Mouse (Mus musculus) A20 (cell line): ENCODE measurements around the gene Ttll7.
A peak's percentile ranks its signal among the peaks of the same experiment; 100 is the strongest.

Source experiments
- DNase-seq: peaks from one replicate; pipeline ENCODE4 v3.0.0-alpha.2; 2011; ENCODE audit warnings: low read depth, low spot score

Gene Ttll7

DNA sequence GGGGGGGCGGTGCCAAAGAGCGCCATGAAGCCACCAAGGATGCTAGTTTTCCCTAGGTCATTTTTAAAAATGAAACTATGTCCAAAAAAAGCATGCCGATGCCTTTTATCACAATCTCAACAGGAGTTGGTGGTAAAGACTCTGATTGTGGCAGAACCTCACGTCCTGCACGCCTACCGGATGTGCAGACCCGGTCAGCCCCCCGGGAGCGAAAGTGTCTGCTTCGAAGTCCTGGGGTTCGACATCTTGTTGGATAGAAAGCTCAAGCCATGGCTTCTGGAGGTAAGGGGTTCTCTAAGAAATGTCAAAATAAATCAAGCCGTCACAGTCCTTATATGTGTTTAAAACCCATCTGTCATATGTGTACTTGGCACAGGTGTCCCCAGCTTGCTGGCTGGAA, 60.9 kb downstream of the Ttll7 start:
- no peak for DNase-seq

DNA sequence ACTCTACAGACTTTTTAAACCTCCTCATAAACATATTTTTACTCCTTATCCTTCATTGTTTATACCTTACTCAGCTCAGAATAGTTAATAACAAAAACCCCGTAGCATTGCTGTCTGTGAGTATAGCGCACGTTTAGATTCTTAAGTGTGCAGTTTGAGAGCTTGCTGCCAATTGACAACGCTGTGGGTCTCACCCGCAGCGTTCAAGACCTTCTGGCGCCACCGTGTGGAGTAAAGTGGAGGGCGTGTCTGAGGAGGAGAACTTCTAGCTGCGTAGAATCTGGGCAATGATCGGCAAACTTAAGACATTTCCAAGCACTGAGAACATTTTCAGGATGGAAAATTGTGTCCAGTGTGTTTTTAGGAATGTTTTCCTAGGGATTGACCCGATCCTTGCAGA, 62.6 kb downstream of the Ttll7 start:
- peak; percentile 75 for DNase-seq

DNA sequence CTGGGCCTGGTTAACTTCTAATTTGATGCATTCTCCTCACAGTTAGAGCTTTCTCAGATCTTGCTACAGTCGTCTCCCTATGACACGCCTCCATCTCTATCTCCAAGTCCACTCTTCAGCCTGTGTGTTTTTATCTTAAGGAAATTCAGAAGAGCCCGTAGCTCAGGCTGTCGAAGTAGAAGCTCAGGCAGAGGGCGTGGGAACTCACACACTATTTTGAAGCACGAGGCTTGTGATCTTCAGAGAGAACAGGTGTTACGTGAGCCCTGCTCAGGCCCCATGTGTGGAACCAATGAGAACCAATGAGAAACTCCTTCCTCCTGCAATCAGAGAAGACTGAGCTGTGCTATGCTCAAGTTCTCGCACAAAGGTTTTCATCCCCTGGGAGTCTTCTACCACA, 65.7 kb downstream of the Ttll7 start:
- DNase-seq: no peak

DNA sequence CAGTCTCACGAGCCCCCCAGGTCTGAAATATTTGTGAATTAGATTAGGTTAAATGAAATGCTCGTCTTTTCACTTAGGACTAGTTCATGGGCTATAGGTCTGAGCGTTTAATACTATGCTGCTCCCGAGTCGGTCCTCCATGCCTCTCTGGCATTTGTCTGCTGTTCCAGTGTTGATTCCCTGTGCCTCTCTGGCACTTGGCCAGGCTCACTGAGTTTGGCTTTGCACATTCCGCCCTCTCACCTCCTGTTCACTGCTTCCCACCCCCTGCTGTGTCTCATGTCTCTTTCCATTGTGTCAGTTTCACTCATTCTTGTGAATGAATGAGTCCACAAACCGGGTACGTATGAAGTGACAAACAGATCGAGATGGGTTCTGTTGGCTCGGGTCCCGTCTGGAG, 66.2 kb downstream of the Ttll7 start:
- DNase-seq: no peak

DNA sequence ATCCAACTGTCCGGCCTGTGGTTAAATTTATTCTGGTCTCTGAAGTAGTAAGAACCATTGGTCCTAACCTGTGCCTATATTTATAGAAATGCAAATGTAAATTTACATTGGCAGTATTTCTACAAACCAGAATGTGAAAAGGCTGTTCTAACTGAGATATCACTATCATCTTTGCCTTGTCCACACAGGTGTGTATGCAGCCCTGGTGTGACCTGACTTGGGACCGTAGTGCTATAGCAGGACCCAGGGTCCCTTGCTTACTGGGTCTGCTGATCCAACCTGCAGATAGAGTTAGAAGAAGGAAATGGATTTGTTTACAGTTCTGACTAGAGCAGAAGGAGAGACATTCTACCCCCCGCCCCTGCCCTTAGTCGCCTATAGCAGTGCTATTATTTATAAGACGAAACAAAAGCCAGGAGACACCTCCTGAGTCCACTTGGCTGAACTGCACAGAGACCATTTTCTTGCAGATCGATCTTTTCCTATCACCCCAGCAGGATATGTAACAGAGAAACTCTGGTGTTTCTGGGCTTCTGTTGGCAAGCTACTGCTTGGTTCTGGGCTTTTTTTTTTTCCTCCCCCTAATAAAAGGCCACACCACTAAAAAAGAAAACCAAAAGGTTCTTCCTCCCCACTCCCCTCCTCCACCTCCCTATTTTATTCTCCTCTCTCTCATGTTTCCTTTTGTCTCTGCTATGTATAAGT, 75.3 kb downstream of the Ttll7 start:
- DNase-seq: no peak

DNA sequence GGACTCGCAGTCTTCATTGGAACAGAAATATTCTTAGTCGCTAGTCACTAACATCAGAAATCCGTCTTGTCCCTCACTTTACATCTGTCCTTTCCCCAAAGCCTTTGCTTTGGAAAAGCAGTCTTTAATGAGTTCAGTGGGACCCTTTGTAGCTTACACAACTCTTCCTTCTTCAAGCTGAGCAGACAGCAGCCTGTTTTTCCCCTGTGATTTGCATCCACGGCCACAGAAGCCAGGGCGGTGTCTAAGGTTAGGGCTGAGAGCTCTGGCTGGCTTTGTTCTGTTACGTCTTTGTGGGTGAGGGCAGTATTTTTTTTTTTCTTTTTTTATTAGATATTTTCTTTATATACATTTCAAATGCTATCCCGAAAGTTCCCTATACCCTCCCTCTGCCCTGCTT, 76.0 kb downstream of the Ttll7 start:
- no peak for DNase-seq

DNA sequence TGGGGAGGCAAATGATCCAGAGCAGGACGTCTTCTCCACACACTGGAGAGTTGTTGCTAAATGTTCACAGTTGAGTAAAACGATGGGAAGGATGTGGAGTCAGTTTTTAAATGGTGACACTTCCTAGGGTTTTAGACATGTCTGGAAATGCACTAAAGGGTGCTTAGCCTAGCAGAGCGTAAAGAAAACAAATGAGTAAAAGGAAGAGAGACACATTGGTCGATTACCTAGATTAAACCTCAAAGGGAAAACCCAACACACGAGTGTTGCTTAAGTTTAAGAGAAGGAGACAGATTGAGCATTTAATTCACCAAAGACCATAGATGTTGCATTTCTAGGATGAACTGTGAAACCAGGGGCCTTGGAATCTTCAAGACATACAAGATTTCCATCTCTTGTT, 76.8 kb downstream of the Ttll7 start:
- DNase-seq: no peak

DNA sequence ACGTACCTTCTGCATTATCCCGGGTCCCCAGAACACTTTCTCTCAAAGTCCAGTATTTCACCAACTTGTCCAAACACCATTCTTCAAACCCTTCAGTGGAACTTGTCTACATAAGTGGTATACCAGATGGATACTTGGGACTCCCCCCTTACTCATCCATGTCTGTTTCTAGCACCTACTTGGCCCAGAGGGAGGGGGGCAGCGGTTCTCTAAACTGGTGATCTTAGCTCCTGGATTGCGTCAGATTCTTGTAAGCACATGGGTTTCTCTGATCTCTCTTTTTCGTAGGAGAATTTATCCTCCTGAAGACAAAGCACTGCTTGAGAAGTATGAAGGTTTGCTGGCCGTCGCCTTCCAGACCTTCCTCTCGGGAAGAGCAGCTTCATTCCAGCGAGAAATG, 79.0 kb downstream of the Ttll7 start:
- no peak for DNase-seq

DNA sequence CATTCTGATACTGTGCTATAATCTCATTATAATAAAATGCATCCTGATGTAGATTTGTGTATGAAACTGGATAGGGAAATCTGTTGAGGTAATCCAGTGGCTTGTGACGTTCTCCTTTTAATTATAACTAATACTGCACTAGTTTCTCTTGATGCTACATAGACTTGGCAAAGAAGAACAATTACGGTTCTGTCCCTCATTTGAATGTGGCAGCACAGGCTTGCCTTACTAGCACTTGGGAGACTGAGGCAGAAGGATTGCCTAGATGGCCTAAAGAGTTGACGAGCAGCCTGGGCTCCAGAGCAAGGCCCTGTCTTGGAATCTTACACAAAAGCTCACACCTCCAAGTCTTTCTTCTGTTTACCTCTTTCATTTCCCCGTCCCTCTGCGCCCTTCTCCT, 80.3 kb downstream of the Ttll7 start:
- DNase-seq: no peak

DNA sequence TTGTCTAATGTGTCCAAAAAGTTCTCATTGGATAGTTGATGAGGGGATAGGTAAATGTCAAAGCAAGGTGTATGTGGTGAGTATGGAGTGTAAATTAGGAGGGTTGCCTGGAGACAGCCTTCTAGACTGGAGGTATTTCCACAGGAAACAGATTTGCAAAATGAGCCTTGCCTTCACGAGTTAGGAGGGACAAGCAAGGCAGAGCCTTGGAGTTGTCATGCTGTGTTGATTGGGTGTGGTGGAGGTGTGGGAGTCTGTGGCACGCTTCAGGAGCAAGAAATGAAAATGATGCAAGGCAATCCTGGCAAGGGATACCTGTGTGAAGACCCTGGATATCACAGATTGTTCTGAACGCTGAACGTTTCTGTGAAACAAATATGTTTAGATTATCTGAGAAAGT, 84.7 kb downstream of the Ttll7 start:
- DNase-seq: no peak

DNA sequence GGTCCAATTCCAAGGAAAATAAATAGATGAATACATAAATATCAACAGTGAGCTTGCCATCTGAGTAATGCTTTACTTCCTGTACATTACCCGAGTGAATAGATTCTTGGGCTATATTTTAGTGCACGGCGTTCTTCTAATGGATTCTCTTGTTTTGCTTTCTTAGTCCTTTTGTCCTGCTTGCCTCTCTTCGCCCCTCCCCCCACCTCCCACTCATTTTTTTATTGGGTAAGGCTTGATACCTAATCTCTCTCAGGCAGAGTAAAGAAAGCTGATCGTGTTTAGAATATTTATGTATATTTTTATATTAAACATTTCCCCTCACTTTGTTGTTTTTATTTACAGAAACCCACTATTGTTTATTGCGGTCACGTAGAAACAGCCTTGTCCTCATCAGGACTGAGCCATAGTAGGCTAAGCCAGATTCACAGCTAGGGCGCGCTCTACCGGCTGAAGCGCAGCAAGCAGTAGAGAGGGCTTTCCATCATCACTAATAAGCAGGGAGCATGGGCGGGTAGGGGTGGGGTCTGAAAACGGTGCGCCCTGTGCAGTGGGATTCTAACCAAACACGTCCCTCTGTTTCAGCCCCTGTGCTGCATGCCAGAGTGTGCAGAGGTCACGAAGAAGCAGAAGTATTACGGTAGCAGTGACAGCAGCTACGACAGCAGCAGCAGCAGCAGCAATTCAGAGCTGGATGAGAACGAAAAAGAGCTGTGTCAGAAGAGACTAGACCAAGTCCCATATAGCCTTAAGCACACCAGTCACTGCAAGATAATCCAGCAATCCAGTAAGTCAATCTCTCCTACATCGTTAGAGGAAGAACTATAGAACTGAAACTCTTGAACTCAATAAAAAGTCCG, 87.5 kb downstream of the Ttll7 start:
- no peak for DNase-seq

DNA sequence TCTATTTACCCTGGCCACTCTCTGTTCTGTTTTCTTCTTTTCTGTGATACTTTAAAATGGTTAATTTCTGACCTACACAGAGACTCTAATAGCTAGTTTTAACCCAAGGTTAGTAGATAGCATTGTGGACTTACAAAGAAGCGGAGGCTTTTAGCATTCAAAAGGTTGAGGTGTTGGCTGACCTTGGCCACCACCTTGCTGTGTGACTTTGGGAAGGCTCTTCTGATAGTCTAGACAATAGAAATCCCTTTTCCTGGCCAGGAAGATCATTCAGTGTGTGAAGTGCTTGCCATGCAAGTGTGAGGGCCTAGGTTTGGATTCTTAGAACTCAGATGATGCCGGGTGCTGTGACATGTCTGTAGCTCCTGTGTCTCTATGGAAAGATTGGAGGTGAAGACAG, 90.9 kb downstream of the Ttll7 start:
- no peak for DNase-seq

DNA sequence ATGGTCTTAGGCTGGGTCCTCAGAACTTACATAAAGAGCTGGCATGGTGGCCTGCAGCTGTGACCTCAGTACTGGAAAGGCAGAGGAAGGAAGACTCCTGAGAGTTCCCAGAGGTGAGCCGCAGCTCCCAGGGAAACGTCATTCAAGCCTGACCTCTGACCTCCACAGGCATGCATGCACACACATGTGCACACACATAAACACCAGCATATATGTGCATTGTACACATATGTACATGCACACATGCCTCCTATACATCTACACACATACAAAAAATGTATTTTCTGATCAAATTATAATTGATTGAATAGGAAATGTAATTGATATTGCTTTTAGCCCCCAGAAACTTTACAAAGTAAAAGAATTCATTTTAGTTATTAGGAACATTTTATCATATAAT, 93.2 kb downstream of the Ttll7 start:
- no peak for DNase-seq

DNA sequence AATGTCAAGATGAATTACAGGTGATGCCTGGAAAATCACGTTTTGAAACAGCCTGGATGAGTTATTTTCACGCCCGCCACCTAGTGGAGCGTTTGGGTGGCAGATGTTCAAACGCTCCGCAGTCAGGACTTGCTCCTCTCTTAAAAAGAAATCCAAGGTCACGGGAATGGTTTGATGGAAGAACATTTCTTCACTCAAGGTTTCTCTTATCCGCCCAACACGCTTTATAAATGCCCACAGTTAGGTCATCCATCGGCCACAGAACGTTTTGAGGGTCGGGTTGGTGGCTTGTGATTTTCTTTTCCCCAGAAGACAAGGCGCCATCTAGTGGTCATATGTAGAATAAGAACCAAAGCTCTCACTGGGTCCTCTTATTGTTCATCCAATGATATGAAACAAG, 93.7 kb downstream of the Ttll7 start:
- peak; percentile 83 for DNase-seq

DNA sequence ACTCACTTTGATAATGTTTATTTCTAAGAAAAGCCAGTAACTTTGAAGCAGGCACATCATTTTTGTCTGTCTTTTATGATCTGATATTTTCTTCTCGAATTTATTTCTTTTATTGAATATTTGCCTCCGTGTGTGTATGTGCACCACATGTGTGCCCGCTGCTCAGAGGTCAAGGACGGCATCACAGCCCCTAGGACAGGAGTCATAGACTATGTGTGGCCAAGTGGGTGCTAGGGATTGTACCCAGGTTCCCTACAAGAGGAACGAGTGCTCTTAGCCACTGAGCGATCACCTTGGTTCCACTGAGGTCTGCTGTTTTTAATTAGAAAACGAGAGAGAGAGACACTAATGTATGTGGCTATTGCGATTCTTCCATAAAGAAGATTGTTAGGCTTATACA, 94.5 kb downstream of the Ttll7 start:
- DNase-seq: no peak

DNA sequence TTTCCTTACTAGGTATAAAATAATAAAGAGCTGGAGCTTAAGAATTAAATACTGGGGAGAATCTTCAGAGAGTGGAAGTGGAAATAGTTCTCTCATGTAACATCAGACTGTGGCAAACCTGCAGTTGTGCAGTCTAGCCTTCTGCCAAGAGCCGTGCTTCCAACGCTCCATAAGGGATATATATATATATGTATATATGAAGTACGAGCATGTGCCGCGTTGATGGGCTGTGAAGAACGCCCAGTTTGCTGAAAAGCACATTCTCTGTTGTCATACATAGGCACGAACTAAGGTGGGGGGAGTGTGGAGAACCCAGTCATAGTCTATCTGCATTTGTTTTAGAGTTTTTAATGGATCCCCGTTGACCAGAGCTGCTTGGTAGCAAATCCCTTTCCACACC, 104.6 kb downstream of the Ttll7 start:
- no peak for DNase-seq

DNA sequence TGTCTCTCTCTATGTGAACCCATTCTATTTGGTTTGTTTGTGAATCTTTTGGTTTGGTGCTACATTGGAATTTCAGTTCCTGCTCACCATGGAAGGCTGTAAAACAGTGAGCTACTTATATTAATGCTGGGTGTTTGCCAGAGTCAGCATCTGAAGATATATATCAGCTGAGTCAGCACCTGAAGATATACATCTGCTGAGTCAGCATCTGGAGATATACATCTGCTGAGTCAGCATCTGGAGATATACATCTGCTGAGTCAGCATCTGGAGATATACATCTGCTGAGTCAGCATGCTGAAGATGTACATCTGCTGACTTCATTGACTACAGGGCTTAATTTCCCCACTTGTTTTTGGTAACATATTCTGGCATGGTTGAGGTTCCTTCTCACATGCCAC, 110.7 kb downstream of the Ttll7 start:
- DNase-seq: no peak

DNA sequence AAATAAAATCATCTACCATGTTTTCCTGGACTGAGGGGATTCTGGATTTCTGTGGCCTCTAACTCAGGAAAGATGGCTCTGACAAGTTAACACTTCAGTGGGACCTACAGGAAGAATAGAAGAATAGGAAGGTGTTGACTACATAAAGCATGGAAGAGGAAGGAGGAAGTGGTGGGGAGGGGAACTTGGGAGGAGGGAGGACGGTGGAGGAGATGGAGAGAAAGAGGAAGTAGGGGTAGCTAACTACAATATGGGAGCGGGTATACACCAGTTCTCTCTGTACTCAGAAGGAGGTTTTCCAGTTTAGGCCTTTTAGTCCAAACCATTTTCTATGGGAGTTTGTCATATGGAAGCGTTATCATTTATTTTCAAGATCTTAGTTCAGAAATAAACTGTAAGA, 112.2 kb downstream of the Ttll7 start:
- DNase-seq: no peak

DNA sequence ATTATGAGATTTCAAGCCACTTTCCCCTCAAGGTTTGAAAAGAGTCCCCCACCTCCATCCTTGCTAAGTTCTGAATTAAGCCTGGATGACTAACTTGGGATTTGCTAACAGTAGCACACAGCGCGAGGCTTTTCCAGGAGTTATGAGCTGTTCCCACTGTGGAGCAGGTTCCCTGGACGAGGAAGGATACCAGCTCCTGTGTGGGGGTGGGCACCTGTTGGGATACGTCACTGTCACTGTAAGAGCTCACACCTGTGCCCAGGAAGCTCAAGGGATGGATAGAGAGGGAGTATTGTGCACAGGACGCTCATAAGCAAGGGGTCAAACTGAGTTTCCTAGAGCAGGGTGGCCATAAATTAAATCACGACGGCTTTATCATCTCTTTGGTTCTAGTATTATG, 115.1 kb downstream of the Ttll7 start:
- DNase-seq: no peak

DNA sequence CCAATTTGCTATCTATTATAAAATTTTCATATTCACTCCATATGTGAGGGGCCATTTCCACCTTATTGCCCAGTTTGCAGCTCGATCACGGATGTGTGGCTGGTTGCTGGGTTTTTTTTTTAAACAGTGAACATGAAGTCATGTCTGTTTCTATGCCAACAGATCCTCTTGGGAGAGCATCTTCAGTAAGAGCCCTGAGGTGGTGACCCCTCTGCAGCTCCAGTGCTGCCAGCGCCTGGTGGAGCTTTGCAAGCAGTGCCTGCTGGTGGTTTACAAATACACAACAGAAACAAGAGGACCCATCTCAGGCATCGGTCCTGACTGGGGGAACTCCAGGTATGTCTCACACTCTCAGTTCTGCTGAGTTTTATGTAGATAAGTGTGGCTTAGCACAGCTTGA, 115.7 kb downstream of the Ttll7 start:
- DNase-seq: no peak

DNA sequence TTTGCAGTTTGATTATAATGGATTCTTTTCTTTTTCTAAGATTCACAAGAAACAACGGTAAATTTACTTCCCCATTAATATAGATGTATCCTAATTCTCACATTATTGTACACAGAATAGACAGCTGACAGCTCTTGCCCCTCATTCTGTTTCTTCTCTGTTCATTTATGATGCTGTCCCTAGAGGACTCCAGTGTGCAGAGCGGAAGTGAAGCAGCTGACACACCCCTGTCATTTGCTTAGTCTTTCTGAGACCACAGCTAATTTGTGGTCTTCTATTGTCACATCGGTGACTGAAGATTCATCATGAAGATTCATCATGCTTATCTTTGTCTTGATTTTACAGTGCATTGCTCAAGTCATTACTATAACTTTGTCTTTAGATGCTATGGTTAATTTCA, 126.1 kb downstream of the Ttll7 start:
- no peak for DNase-seq

DNA sequence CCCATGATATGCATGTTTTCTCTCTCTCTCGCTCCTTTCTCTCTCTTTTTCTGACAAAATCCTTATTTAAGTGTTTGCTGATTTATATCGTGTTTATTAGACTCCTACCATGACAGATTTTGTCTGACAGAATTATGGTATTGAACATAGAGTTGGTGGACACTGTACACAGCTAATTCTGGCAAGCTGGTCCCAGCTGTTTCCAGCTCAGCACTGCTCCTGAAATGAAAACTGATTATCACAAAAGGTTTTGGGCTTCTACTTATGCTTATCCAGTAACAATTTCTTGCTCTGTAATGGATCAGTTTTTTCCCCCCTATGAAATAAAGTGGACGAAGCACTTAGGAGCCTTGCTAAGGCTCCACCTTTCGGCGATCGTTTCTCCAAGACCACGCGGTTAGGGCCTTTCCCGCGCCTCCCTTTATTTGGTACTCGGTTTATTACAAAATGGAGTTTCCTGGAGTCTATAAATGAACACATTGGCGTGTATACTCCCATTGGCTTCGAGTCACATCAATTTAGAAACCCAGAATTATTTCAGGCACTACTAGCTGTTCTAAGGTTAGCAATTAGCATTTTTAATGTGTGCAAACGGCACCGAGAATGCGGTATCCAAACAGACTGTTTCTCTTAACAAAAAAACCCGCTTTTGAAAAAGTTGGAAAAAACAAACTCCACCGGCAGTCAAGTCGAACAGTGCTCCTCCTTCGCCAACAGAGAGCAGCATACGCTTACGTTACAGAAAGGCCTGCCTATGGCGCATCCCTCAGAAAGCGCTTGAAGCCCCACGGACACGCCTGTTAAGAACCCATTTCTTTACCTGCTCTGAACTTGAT, 141.9 kb downstream of the Ttll7 start:
- no peak for DNase-seq
